Mouse (Mus musculus): ENCODE measurements around the gene Fndc3b.

Gene Fndc3b

GRCm38 (mm10) chr3:27621176-27621575 is 89.9 kb downstream of the Fndc3b start:
- DNase-seq (ENCODE audit: low read depth, low spot score), result no peak

- DNase-seq (ENCODE audit: low read depth, low spot score), result no peak
Observed at GRCm38 (mm10) chr3:27617733-27618132, 93.4 kb downstream of the Fndc3b start.

- DNase-seq (ENCODE audit: low read depth, low spot score), result no peak
Observed at GRCm38 (mm10) chr3:27617237-27617499, 93.9 kb downstream of the Fndc3b start.

GRCm38 (mm10) chr3:27616421-27617236 is 94.5 kb downstream of the Fndc3b start:
- DNase-seq (ENCODE audit: low read depth, low spot score), result no peak

- DNase-seq (ENCODE audit: low read depth, low spot score), result no peak
Observed at GRCm38 (mm10) chr3:27615479-27615878, 95.6 kb downstream of the Fndc3b start.

- no peak for DNase-seq (ENCODE audit: low read depth, low spot score)
Observed at GRCm38 (mm10) chr3:27613828-27614227, 97.3 kb downstream of the Fndc3b start.

GRCm38 (mm10) chr3:27613011-27613410 is 98.1 kb downstream of the Fndc3b start:
- DNase-seq (ENCODE audit: low read depth, low spot score), result no peak

GRCm38 (mm10) chr3:27611986-27612385 is 99.1 kb downstream of the Fndc3b start:
- no peak for DNase-seq (ENCODE audit: low read depth, low spot score)

GRCm38 (mm10) chr3:27610547-27610946 is 100.6 kb downstream of the Fndc3b start:
- DNase-seq (ENCODE audit: low read depth, low spot score), result no peak

GRCm38 (mm10) chr3:27610089-27610488 is 101.0 kb downstream of the Fndc3b start:
- DNase-seq (ENCODE audit: low read depth, low spot score), result no peak

- DNase-seq (ENCODE audit: low read depth, low spot score), result no peak
Observed at GRCm38 (mm10) chr3:27607796-27608151, 103.3 kb downstream of the Fndc3b start.

- no peak for DNase-seq (ENCODE audit: low read depth, low spot score)
Observed at GRCm38 (mm10) chr3:27607081-27607795, 103.9 kb downstream of the Fndc3b start.

- no peak for DNase-seq (ENCODE audit: low read depth, low spot score)
Observed at GRCm38 (mm10) chr3:27606626-27607025, 104.5 kb downstream of the Fndc3b start.

GRCm38 (mm10) chr3:27605613-27606012 is 105.5 kb downstream of the Fndc3b start:
- DNase-seq (ENCODE audit: low read depth, low spot score), result no peak

GRCm38 (mm10) chr3:27605081-27605480 is 106.0 kb downstream of the Fndc3b start:
- DNase-seq (ENCODE audit: low read depth, low spot score), result no peak

GRCm38 (mm10) chr3:27604629-27605028 is 106.5 kb downstream of the Fndc3b start:
- DNase-seq (ENCODE audit: low read depth, low spot score), result no peak

- DNase-seq (ENCODE audit: low read depth, low spot score), result no peak
Observed at GRCm38 (mm10) chr3:27603905-27604620, 107.0 kb downstream of the Fndc3b start.

- no peak for DNase-seq (ENCODE audit: low read depth, low spot score)
Observed at GRCm38 (mm10) chr3:27600645-27601044, 110.5 kb downstream of the Fndc3b start.

GRCm38 (mm10) chr3:27600197-27600596 is 110.9 kb downstream of the Fndc3b start:
- DNase-seq (ENCODE audit: low read depth, low spot score), result no peak

GRCm38 (mm10) chr3:27598437-27599382 is 112.4 kb downstream of the Fndc3b start:
- no peak for DNase-seq (ENCODE audit: low read depth, low spot score)

- DNase-seq (ENCODE audit: low read depth, low spot score), result no peak
Observed at GRCm38 (mm10) chr3:27593485-27594138, 117.5 kb downstream of the Fndc3b start.

Data from c-Kit-negative CD71-positive TER-119-positive erythroid progenitor cells, embryonic 14.5 days (primary cell).